Mouse (Mus musculus) kidney, adult 2 months (tissue): ENCODE results near the gene Zfp385b. TPM values are rescaled to one million over a fixed set of nuclear protein-coding genes. Genes with fewer than 3 reads are reported as not detected.

Experiments used
- DNase-seq: peaks from one replicate; pipeline ENCODE4 v3.0.0; 2021
- H3K27ac ChIP-seq: fragments of 200-500 bp; 2 replicates; pipeline ENCODE4 v1.5.1; 2012; ENCODE audit warnings: low read depth, low read length, control low read depth, inconsistent platforms; ENCODE audit not compliant: insufficient read depth
- H3K27me3 ChIP-seq: fragments of 200-500 bp; replicated peaks from 2 replicates; pipeline ENCODE4 v1.6.1; 2012; ENCODE audit warnings: mild to moderate bottlenecking, moderate library complexity, low read length, inconsistent platforms; ENCODE audit not compliant: control insufficient read depth, insufficient read depth
- H3K36me3 ChIP-seq: fragments of 200-500 bp; 2 replicates; pipeline ENCODE4 v1.6.1; 2012; ENCODE audit warnings: mild to moderate bottlenecking, moderate library complexity, low read length, inconsistent platforms; ENCODE audit not compliant: control insufficient read depth, insufficient read depth
- H3K4me1 ChIP-seq: fragments of 200-500 bp; 2 replicates; pipeline ENCODE4 v1.6.1; 2011; ENCODE audit warnings: low read length; ENCODE audit not compliant: control insufficient read depth, insufficient read depth
- H3K4me3 ChIP-seq: fragments of 200-500 bp; 2 replicates; pipeline ENCODE4 v1.5.1; 2011; ENCODE audit warnings: mild to moderate bottlenecking, low read depth, low read length, control low read depth; ENCODE audit not compliant: insufficient read depth
- CTCF ChIP-seq: fragments of 200-500 bp; conservative IDR thresholded peaks from 2 replicates; pipeline ENCODE4 v1.5.1; 2011; ENCODE audit warnings: low read depth, mild to moderate bottlenecking, control low read depth, low read length, moderate library complexity, mixed read lengths; ENCODE audit not compliant: insufficient read depth, insufficient read length
- POLR2A ChIP-seq: fragments of 200-500 bp; IDR thresholded peaks from one replicate; pipeline ENCODE4 v1.6.1; 2011; ENCODE audit warnings: low read depth, low read length, control low read depth
- WGBS: fragments of 180-500 bp; shearing (Covaris S2); methylation state at CpG from one replicate; pipeline ENCODE4 v1.1.7; 2018; 5-methylcytosine and 5-hydroxymethylcytosine counted together
- polyA plus RNA-seq: library from polyadenylated mRNA; depleted of rRNA; stranded (reverse); fragments of >200 nt; gene quantifications from 2 replicates; pipeline ENCODE4 v1.2.3, GENCODE M21; 2012

Zfp385b gene
- polyA plus RNA-seq, 1 experiment = 12.9 TPM

- H3K27me3 ChIP-seq = no peaks in the 10 kb centered on the region
- H3K4me3 ChIP-seq = no peak overlapping the region
- no peak overlapping the region for H3K27ac ChIP-seq
- TF ChIP-seq POLR2A (no peak), CTCF (no peak)
- 90% methylated on average over 2 of the region's 2 CpGs for whole genome bisulfite sequencing
- DNase-seq = no peak
- no peaks in the 10 kb centered on the region for H3K4me1 ChIP-seq
- no peaks in the 10 kb centered on the region for H3K36me3 ChIP-seq
Observed at GRCm38 (mm10) chr2:77705476-77705875, 114.0 kb downstream of the Zfp385b start.

GRCm38 (mm10) chr2:77703080-77703479 is 116.4 kb downstream of the Zfp385b start:
- Histone ChIP-seq H3K36me3 (no peaks in the 10 kb centered on the region), H3K27ac (no peak overlapping the region), H3K4me1 (no peaks in the 10 kb centered on the region), H3K4me3 (peak overlapping the region; percentile 10), H3K27me3 (no peaks in the 10 kb centered on the region)
- DNase-seq = no peak
- WGBS = 26% methylated on average over 19 of the region's 19 CpGs
- TF ChIP-seq POLR2A (no peak), CTCF (no peak)

- Histone ChIP-seq H3K27ac (no peak overlapping the region), H3K4me3 (no peak overlapping the region), H3K27me3 (no peaks in the 10 kb centered on the region), H3K4me1 (no peaks in the 10 kb centered on the region), H3K36me3 (no peaks in the 10 kb centered on the region)
- 64% methylated on average over 8 of the region's 8 CpGs for WGBS
- TF ChIP-seq CTCF = no peak
- TF ChIP-seq POLR2A = no peak
- no peak for DNase-seq
Observed at GRCm38 (mm10) chr2:77691174-77691573, 128.3 kb downstream of the Zfp385b start.

- Histone ChIP-seq H3K4me3 (no peak overlapping the region), H3K27me3 (no peaks in the 10 kb centered on the region), H3K4me1 (no peaks in the 10 kb centered on the region), H3K36me3 (no peaks in the 10 kb centered on the region), H3K27ac (no peak overlapping the region)
- no peak for TF ChIP-seq CTCF
- 87% methylated on average over 8 of the region's 8 CpGs for WGBS
- DNase-seq = no peak
Observed at GRCm38 (mm10) chr2:77690316-77690715, 129.1 kb downstream of the Zfp385b start.

GRCm38 (mm10) chr2:77688651-77689050 is 130.8 kb downstream of the Zfp385b start:
- Histone ChIP-seq H3K4me1 (no peaks in the 10 kb centered on the region), H3K4me3 (no peak overlapping the region), H3K27me3 (no peaks in the 10 kb centered on the region), H3K27ac (no peak overlapping the region), H3K36me3 (no peaks in the 10 kb centered on the region)
- TF ChIP-seq POLR2A (no peak), CTCF (no peak)
- WGBS = 59% methylated on average over 4 of the region's 4 CpGs
- peak; percentile 51 for DNase-seq

- 88% methylated on average over 3 of the region's 3 CpGs for WGBS
Observed at GRCm38 (mm10) chr2:77684088-77684487, 135.4 kb downstream of the Zfp385b start.

GRCm38 (mm10) chr2:77682205-77682604 is 137.2 kb downstream of the Zfp385b start:
- Histone ChIP-seq H3K4me3 (no peak overlapping the region), H3K27ac (no peak overlapping the region), H3K36me3 (no peaks in the 10 kb centered on the region), H3K4me1 (peaks cover 6% of the 10 kb centered on the region; the same call in 1 of the 2 replicates), H3K27me3 (no peaks in the 10 kb centered on the region)
- DNase-seq = no peak
- TF ChIP-seq CTCF (no peak), POLR2A (no peak)
- 75% methylated on average over 5 of the region's 5 CpGs for WGBS

More at GRCm38 (mm10) chr2:77684088-77684487, 135.4 kb downstream of the Zfp385b start:
- no peak overlapping the region for H3K4me3 ChIP-seq
- no peaks in the 10 kb centered on the region for H3K27me3 ChIP-seq
- peaks cover 6% of the 10 kb centered on the region; the same call in 1 of the 2 replicates for H3K4me1 ChIP-seq
- TF ChIP-seq CTCF (no peak), POLR2A (no peak)
- no peak overlapping the region for H3K27ac ChIP-seq
- H3K36me3 ChIP-seq = no peaks in the 10 kb centered on the region
- no peak for DNase-seq
